Mouse (Mus musculus): ENCODE data around the gene Dhfr. TPM values are rescaled to one million over a fixed set of nuclear protein-coding genes. Genes with fewer than 3 reads are reported as not detected.
A peak's percentile ranks its signal among the peaks of the same experiment; 100 is the strongest.

The Dhfr gene
- total RNA-seq, 1 experiment: 15.7 TPM

GRCm38 (mm10) chr13:92426294-92427051, 71.9 kb downstream of the Dhfr start:
- in situ Hi-C loops (cut with MboI; ENCODE audit: low sequenced_read_pairs in 2 of 2, unreplicated experiment in 2 of 2): no loop called here
- Histone ChIP-seq H3K36me3 (ENCODE audit: control insufficient read depth, insufficient read depth, low read length, poor library complexity, severe bottlenecking) (no peaks in the 10 kb centered on the region), H3K9me3 (ENCODE audit: control insufficient read depth, insufficient read depth, low read depth, low read length) (no peaks in the 10 kb centered on the region), H3K4me1 (ENCODE audit: control insufficient read depth in 2 of 2, insufficient read depth in 2 of 2, low read length in 2 of 2, poor library complexity in 1 of 2) (peaks cover 0 to 4% of the 10 kb centered on the region in 2 experiments; a peak in 2 of 4 replicates), H3K9ac (ENCODE audit: insufficient read depth, low read depth, low read length, poor library complexity, severe bottlenecking) (peak overlapping the region; percentile 60), H3K4me3 (ENCODE audit: insufficient read depth in 1 of 2, low read depth in 1 of 2, low read length in 2 of 2, poor library complexity in 1 of 2, severe bottlenecking in 1 of 2) (peak overlapping the region; percentile 72 to 73), H3K27ac (ENCODE audit: insufficient read depth, low read depth, low read length, poor library complexity, severe bottlenecking) (no peak overlapping the region)
- no peak for TF ChIP-seq MAFK (IDR thresholded peaks at IDR 0.05; ENCODE audit: insufficient read depth, low read depth, low read length)
- TF ChIP-seq ZC3H11A (IDR thresholded peaks at IDR 0.05; ENCODE audit: borderline replicate concordance, low read depth, low read length): no peak
- TF ChIP-seq ZNF384 (IDR thresholded peaks at IDR 0.05; ENCODE audit: low read depth, low read length): no peak
- no peak for TF ChIP-seq CHD2 (IDR thresholded peaks at IDR 0.05; ENCODE audit: low read depth, low read length)
- TF ChIP-seq HCFC1 (IDR thresholded peaks at IDR 0.05; ENCODE audit: borderline replicate concordance, insufficient read depth, low read length): no peak
- no peak for DNase-seq (ENCODE audit: low read depth, low spot score)

- in situ Hi-C loops (cut with MboI; ENCODE audit: low sequenced_read_pairs in 2 of 2, unreplicated experiment in 2 of 2): no loop called here
- TF ChIP-seq ZNF384 (IDR thresholded peaks at IDR 0.05; ENCODE audit: low read depth, low read length): no peak
- no peak for TF ChIP-seq CHD2 (IDR thresholded peaks at IDR 0.05; ENCODE audit: low read depth, low read length)
- TF ChIP-seq HCFC1 (IDR thresholded peaks at IDR 0.05; ENCODE audit: borderline replicate concordance, insufficient read depth, low read length): no peak
- no peak for TF ChIP-seq ZC3H11A (IDR thresholded peaks at IDR 0.05; ENCODE audit: borderline replicate concordance, low read depth, low read length)
- no peak for TF ChIP-seq MAFK (IDR thresholded peaks at IDR 0.05; ENCODE audit: insufficient read depth, low read depth, low read length)
These were observed 72.9 kb downstream of the Dhfr start for GRCm38 (mm10) chr13:92427351-92427855.

More at GRCm38 (mm10) chr13:92427351-92427855, 72.9 kb downstream of the Dhfr start:
- DNase-seq (ENCODE audit: low read depth, low spot score): no peak
- Histone ChIP-seq H3K9me3 (ENCODE audit: control insufficient read depth, insufficient read depth, low read depth, low read length) (no peaks in the 10 kb centered on the region), H3K9ac (ENCODE audit: insufficient read depth, low read depth, low read length, poor library complexity, severe bottlenecking) (no peak overlapping the region), H3K36me3 (ENCODE audit: control insufficient read depth, insufficient read depth, low read length, poor library complexity, severe bottlenecking) (no peaks in the 10 kb centered on the region), H3K4me1 (ENCODE audit: control insufficient read depth in 2 of 2, insufficient read depth in 2 of 2, low read length in 2 of 2, poor library complexity in 1 of 2) (peaks cover 0 to 4% of the 10 kb centered on the region in 2 experiments; a peak in 2 of 4 replicates), H3K27ac (ENCODE audit: insufficient read depth, low read depth, low read length, poor library complexity, severe bottlenecking) (no peak overlapping the region), H3K4me3 (ENCODE audit: insufficient read depth in 1 of 2, low read depth in 1 of 2, low read length in 2 of 2, poor library complexity in 1 of 2, severe bottlenecking in 1 of 2) (peak overlapping the region in 1 of 2 experiments; percentile 73; a peak in 1 of 4 replicates)

Other genes with a start within 250 kb of the Dhfr start
- gene Rasgrf2, start 223.1 kb upstream of the Dhfr start, total RNA-seq (2012; rRNA removed): 0.37 and 0.40 TPM in 2 replicates
- gene Gm20379, start 48.7 kb upstream of the Dhfr start, total RNA-seq (2012; rRNA removed): 0.21 and 0.22 TPM in 2 replicates
- gene Msh3, start 277 bp downstream of the Dhfr start, total RNA-seq (2012; rRNA removed): 32.8 and 33.0 TPM in 2 replicates
- 0.31 and 0.37 TPM in 2 replicates for gene Ankrd34b, start 71.2 kb downstream of the Dhfr start, total RNA-seq (2012; rRNA removed)
- gene Fam151b, start 129.3 kb downstream of the Dhfr start, total RNA-seq (2012; rRNA removed): 0.63 and 1.2 TPM in 2 replicates
- 8.8 and 12.6 TPM in 2 replicates for gene Zfyve16, start 176.1 kb downstream of the Dhfr start, total RNA-seq (2012; rRNA removed)
- 0.76 and 1.8 TPM in 2 replicates for gene Spz1, start 221.4 kb downstream of the Dhfr start, total RNA-seq (2012; rRNA removed)